Mouse (Mus musculus) WW6 (cell line): ENCODE measurements around the gene Ip6k2.

Source experiments
- DNase-seq: peaks from one replicate; pipeline ENCODE4 v3.0.0-alpha.2; 2013; ENCODE audit warnings: low read depth, low spot score

The Ip6k2 gene

DNA sequence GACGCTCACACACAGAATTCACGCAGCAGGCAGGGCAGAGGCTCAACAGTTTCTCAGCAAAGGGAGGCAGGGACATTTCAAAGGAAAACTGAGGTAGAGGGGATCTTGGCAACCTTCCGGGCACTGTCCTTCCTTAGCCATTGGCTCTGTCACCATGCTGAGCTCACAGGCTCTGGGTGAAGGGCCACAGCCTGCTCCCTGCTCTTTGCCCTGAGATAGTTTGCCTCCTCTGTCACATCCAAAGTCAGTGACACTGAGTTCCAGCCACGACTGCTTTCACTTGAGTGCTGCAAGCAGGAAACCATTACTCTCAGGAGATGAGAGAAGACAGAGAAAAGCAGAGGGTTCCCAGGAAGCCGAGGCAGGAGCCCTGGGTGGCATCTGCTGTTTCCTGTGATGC, 36.5 kb downstream of the Ip6k2 start:
- no peak for DNase-seq

DNA sequence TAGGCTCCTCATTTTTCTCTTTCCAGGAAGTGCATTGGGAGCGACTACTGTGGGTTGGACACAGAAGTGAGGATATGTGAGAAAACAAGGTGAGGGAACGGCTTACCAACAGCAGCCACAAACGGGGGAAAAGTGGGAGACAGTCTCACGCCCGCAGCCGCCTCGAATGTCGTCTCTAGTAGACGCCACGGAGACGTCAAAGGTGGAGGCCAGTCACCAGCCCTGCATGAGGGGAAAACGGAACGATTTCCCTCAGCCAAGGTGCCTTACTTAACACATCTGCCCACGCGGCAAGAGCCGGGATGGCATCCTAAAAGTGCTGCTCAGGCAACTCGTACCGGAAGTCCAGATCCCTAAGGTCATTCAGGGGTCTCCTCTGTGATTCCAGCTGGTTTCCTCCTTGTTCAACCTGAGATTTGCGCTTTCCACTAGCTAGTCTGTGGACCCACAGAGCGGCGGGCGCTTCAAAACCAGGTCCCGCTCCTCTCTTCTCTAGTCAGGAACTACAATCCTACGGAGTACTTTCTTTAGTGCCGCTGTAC, 40.6 kb downstream of the Ip6k2 start:
- DNase-seq = no peak

DNA sequence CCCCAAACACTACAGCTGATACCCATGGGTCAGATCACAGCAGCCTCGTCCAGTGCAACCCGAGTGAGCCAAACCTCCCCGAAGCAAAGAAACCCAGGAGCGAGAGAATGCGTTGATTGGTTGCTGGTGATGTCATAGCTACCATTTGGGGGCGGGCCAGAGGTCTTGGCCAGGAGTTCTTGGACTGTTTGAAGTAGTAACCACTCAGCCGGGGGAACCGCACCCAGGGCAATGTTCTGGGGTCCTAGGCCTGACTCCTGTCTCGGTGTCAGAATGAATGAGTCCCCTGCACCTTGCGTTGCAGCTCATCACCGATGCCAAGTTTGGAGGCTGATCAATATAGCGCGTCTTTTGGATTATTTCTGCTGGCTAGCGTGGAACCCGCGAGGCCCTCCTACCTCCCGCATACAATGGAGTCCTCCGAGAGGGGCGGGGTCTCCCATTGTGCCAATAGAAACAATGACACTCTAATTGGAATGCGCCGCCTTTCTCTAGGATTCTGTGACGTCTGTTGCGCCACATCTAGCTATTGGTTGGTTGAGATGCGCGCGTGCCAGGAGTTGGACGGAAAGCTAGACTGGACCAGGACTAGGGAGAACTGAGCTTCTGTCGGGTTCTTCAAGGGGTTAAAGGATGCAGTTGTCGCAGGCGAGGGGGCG, 41.3 kb downstream of the Ip6k2 start:
- DNase-seq = peak; percentile 93

DNA sequence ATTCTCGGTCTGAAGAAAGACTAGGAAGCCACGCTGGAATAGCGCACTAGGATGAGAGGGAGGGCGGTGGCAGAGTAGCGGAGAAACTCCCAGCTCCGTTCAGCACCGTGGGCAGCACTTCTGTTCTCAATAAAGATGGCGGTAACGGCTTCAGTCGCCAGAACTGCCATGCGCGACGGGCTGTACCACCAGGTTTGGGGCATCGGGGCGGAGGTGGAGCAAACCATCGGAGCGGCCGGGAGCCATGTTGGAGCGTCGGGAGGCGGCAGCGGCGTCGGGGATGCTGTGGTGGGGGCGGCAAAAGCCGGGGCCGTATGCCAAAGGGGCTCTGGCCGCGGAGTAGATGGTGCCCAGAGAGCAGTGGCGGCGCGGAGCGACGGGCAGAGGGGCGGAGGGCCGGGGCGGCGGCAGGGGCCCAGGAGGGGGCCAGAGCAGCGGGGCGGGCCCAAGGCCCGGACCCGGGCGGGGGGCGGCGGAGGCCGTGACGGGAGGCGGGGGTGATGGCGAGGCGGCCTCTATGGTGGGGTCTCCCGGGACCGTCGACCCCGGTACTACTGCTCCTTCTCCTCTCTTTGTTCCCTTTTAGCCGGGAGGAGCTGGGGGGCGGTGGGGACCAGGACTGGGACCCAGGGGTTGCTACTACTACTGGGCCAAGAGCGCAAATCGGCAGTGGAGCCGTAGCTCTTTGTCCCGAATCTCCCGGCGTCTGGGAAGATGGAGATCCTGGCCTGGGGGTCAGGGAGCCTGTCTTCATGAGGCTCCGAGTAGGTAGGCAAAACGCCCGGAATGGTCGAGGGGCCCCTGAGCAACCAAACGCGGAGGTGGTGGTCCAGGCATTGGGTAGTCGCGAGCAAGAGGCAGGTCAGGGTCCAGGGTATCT, 42.5 kb downstream of the Ip6k2 start, which contains the start of gene Celsr3:
Gene Celsr3 (plus strand): TSS at position 501 of the 880 bp plus-strand sequence.
- DNase-seq = peak; percentile 81

DNA sequence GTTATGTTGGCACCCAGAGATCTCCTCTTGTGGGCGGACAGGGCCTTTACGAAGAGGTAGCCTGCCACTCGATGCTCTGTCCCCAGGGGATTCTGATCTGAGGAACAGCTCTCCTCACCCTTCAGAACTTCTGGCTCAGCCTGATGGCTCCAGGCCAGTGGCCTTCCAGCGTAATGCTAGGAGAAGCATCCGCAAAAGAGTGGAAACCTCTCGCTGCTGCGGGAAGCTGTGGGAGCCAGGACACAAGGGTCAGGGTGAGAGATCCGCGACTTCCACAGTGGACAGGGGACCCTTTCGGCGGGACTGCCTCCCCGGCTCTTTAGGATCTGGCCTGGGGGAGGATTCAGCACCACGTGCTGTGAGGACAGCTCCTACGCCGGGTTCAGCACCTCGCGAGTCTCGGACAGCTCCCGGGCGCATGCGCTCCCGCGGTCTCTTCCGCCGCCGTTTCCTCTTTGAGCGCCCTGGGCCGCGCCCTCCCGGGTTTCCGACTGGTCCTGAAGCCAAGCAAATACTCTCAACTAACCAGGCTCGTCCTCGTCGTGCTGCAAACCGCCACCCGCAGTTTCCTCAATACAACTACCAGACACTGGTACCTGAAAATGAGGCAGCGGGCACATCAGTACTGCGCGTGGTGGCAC, 43.2 kb downstream of the Ip6k2 start:
- DNase-seq = no peak

DNA sequence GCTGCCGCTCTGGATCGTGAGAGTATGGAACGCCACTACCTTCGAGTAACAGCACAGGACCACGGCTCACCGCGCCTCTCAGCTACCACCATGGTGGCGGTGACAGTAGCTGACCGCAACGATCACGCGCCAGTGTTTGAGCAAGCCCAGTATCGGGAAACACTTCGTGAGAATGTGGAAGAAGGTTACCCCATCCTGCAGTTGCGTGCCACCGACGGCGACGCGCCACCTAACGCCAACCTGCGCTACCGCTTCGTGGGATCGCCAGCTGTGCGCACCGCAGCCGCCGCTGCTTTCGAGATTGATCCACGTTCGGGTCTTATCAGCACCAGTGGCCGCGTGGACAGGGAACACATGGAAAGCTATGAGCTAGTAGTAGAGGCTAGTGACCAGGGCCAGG, 43.9 kb downstream of the Ip6k2 start:
- DNase-seq = no peak

DNA sequence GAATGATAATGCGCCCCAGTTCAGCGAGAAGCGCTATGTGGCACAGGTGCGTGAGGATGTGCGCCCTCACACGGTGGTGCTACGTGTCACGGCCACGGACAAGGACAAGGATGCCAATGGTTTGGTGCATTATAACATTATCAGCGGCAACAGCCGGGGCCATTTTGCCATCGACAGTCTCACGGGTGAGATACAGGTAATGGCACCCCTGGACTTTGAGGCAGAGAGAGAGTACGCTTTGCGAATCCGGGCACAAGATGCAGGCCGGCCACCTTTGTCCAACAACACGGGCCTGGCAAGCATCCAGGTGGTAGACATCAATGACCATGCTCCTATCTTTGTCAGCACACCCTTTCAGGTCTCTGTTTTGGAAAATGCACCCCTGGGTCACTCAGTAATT, 44.3 kb downstream of the Ip6k2 start:
- DNase-seq = no peak

DNA sequence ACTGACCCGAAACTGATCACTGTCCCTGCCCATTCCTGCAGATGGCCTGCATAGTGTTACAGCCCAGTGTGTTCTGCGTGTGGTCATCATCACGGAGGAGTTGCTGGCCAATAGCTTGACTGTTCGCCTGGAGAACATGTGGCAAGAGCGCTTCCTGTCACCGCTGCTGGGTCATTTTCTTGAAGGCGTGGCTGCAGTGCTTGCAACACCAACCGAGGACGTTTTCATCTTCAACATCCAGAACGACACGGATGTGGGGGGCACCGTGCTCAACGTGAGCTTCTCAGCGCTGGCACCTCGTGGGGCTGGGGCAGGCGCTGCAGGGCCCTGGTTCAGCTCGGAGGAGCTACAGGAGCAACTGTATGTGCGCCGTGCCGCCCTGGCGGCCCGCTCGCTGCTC, 48.0 kb downstream of the Ip6k2 start:
- no peak for DNase-seq

DNA sequence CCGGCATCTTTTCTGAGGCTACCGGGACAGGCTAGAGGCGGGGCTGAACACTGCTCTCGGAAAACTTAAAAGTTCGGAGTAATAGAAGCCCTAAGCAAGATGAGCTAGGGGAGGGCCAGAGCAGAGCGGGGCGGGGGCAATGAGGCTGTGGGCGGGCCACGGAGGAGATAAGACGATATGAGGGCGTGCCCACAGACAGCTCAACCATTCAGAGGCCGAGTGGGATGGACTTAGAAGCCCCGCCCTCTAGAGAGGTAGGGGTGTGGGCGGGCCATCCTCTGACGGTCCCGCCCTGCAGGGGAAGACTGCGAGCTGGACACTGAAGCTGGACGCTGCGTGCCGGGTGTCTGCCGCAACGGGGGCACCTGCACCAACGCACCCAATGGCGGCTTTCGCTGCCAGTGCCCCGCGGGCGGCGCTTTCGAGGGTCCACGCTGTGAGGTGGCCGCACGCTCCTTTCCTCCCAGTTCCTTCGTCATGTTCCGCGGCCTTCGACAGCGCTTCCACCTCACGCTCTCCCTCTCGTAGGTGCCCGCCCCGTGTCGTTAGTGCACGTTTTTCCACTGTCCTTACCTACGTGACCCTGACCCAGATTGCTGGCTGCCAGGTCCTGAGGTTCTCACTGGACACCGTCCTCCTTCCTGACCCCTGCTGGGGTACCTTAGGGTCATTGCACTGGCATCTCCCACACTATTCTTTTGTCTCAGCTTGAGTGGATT, 49.0 kb downstream of the Ip6k2 start:
- DNase-seq = peak; percentile 90

DNA sequence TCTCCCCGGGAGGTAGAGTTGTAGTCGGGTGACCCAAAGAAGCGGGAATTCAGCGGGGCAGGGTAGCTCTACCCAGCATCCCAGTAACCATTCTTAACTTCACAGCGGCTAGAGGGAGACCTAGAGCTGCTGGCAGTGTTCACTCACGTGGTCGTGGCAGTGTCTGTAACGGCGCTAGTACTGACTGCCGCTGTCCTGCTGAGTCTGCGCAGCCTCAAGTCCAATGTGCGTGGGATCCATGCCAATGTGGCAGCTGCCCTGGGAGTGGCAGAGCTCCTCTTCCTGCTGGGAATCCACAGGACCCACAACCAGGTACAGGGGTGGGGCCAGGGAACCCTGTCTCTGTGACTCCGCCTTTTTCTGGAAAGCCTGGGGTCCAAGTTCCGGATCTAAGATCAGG, 59.4 kb downstream of the Ip6k2 start:
- DNase-seq = no peak

DNA sequence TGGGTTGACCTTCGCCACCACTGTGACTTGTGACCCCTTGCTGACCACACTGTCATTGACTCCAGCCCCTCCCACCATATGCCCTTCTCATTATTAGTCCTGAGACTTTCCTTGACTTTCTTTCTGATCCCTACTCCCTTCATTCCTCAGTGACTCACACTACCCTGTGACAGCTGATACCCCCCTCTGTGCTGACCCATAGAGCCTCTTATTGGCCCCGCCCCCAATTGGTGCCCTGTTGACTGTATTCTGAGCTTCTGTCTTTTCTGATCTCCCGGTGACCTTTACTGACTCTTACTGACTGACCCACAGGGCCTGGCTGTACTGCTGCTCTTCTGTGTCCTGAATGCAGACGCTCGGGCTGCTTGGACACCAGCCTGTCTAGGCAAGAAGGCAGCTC, 61.8 kb downstream of the Ip6k2 start:
- DNase-seq = no peak

DNA sequence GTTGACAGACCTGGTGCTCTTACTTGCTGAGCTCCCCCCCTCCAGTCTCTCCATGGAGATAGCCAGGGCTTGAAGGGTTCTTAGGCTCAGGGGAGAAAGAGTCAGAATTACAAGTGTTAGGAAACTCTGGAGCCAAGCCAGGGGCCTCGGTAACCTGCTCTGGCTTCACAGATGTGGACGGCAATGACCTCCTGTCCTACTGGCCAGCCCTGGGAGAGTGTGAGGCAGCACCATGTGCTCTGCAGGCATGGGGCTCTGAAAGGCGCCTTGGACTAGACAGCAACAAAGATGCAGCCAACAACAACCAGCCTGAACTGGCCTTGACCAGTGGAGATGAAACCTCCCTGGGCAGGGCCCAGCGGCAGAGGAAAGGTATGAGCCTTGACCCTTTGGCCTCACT, 63.8 kb downstream of the Ip6k2 start:
- DNase-seq = no peak

DNA sequence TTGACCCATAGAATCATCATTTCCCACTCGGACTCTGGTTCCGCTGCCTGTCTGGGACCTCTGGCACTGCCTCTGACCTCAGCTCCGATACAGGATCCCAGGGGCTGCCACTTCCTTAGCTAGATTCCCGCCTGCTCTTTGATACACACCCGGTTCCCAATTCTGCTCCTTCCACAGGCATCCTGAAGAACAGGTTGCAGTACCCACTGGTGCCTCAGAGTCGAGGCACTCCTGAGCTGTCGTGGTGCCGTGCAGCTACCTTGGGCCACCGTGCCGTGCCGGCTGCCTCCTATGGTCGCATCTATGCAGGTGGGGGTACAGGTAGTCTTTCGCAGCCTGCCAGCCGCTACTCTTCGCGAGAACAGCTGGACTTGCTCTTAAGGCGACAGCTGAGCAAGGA, 64.8 kb downstream of the Ip6k2 start:
- no peak for DNase-seq

DNA sequence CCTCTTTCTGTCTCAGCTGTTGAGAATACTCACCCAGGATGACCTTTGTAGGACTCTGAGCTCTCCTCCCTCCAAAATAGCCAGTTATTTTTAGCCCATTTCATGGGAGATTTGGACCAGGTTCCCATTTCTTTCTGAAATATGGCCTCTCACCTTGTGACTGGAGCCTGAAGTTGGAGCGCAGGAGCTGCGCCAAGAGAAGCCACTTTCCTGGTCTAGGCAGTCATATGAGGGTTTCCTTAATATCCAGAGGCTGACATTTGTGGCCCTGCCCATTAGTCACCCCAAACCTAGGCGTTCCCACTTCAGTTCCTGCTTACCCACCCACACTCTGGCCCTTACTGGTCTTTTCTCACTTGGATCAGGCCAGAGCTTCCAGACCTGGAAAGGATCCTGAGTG, 69.4 kb downstream of the Ip6k2 start, which contains the start of gene Slc26a6:
Gene Slc26a6 (plus strand): TSS at position 308 of the 400 bp plus-strand sequence.
- no peak for DNase-seq

DNA sequence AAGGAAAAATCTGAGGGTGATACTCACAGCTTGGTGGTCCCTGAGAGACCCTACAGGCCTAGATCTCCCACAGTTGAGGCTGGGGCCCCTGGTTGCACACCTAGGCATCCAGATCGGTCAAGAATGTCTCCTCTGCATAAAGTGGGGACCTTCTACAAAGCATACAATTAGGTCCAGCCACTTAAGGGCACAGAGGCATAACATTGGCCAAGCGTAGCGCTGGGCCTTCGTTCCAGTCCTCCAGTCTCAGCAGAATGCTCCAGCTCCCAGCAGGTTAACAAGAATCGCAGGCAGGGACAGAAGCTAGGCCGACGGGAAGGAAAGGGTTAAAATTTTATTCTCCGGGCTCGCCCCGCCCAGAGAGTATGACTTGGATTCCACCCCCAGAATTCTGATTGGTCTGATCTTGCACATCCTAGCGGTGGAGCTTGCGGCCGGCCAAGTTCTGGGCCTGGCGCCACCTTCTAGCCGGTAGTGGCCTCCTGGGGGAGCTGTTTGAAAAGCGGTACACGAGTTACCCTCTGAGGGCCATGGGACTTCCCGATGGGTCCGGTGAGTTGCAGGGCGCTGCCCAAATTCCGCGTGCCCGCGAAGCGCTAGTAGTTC, 70.1 kb downstream of the Ip6k2 start:
- peak; percentile 82 for DNase-seq

DNA sequence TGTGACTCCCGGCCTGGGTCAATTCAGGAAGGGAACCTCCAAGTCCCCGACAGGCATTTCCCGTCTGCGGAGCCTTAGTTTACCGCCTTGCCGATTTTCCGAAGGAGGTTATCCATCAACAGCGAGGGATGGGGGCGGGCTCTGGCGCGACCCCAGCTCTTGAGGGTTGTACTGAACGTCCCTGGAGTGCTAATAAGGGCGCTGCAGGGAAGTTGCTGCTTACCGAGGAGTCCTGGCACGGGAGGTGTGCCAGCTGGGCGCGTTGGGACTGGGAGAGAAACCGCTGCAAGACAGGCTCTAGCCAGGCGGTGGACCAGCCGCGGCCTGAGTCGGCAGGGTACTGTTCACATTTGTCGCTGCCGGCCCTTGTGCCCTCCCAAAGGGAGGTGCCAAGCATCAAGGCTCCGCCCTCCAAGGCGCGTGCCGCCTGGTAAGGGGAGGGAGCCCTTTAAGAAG, 70.7 kb downstream of the Ip6k2 start:
- DNase-seq = peak; percentile 70

DNA sequence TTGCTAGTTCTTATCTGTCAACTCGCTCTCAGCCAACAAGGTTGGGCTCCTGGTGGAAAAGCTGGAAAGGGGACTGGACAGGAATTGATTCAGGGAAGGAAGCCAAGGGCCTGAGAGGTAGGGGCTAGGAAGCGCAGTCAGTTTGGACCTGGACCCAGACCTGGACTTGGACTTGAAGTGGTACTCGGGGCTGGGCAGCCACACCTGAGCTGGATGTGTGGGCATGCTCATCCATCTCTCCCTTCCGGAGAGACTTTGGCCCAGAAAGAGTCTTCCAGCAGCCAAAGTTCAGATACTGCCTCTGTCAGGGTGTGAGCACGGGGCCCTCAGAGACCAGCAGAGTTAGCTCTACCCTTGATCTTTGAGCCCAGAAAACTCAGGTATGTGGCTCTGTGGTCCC, 71.7 kb downstream of the Ip6k2 start:
- no peak for DNase-seq
